Mouse (Mus musculus): ENCODE results near the gene Kcnc1. TPM values are rescaled to one million over a fixed set of nuclear protein-coding genes. Genes with fewer than 3 reads are reported as not detected.

Kcnc1 gene
- polyA plus RNA-seq, 1 experiment from 2014 or later = 0.03 TPM

DNA sequence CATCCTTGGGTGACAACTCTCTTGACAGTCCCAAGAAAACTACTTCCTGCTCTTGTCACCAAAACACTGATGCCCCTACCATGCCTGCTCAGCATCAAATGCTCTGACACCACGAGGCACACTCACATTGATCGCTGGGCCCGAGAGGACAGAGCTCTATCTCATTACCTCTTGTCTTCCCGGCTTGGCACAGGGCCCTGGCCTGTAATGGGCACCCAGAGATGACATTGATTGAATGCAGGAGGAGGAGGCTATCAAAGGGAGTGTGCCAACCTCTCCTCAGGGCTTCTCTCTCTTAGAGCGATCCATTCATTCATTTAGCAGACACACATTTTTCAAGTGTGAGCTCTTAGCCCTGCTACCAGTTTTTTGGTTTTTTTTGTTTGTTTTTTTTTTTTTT, 79.2 kb downstream of the Kcnc1 start:
- 85% methylated on average over 5 of the region's 5 CpGs for WGBS
- no peaks in the 10 kb centered on the region for H3K27me3 ChIP-seq (ENCODE audit: low read depth, poor library complexity, severe bottlenecking)
- H3K9me3 ChIP-seq (replicated peaks) = no peaks in the 10 kb centered on the region
- DNase-seq (ENCODE audit: low spot score) = no peak
- H3K36me3 ChIP-seq = no peaks in the 10 kb centered on the region
- peaks cover 9% of the 10 kb centered on the region; the same call in 1 of the 2 replicates for H3K4me1 ChIP-seq
- H3K4me3 ChIP-seq = no peak overlapping the region
- H3K27ac ChIP-seq = no peak overlapping the region

DNA sequence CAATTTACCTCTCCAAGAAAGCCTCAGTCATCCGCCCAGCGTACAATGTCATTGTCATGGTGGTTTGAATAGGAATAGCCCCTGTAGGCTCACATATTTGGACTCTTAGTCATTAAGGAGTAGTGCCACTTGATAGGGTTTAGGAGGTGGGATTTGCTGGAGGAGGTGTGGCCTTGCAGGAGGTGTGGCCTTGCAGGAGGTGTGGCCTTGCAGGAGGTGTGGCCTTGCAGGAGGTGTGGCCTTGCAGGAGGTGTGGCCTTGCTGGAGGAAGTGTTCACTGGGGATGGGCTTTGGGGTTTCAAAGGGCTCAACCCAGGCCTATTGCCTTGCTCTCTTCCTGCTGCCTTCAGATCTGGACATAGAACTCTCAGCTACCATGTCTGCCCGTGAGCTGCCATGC, 81.2 kb downstream of the Kcnc1 start:
- H3K27ac ChIP-seq = no peak overlapping the region
- H3K27me3 ChIP-seq (ENCODE audit: low read depth, poor library complexity, severe bottlenecking) = no peaks in the 10 kb centered on the region
- H3K4me1 ChIP-seq = peaks cover 18% of the 10 kb centered on the region
- DNase-seq (ENCODE audit: low spot score) = no peak
- no peaks in the 10 kb centered on the region for H3K36me3 ChIP-seq
- H3K9me3 ChIP-seq (replicated peaks) = no peaks in the 10 kb centered on the region
- WGBS = 92% methylated on average over 3 of the region's 3 CpGs
- H3K4me3 ChIP-seq = no peak overlapping the region

DNA sequence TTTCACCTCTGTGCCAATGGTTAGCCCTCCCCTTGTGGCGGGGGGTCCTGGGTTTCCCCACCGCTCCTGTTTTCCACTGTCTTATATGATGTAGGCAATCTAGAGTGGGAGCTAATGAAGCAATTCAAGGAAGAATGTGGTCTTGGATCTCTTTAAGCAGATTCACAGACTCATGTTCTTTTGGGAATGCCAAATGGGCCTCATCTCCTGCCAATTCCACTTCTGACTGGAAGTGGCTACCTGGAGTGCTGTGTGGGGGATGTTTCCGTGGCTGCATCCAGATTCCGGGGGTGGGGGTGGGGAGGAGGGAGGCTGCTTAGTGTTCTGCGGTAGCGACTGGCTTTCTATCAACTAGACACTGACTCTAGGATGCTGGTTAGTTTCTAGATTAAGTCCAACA, 83.5 kb downstream of the Kcnc1 start:
- DNase-seq (ENCODE audit: low spot score) = no peak
- 66% methylated on average over 6 of the region's 6 CpGs for WGBS
- Histone ChIP-seq H3K27me3 (ENCODE audit: low read depth, poor library complexity, severe bottlenecking) (no peaks in the 10 kb centered on the region), H3K9me3 (replicated peaks) (no peaks in the 10 kb centered on the region), H3K4me3 (no peak overlapping the region), H3K4me1 (peaks cover 12% of the 10 kb centered on the region), H3K27ac (no peak overlapping the region), H3K36me3 (no peaks in the 10 kb centered on the region)

DNA sequence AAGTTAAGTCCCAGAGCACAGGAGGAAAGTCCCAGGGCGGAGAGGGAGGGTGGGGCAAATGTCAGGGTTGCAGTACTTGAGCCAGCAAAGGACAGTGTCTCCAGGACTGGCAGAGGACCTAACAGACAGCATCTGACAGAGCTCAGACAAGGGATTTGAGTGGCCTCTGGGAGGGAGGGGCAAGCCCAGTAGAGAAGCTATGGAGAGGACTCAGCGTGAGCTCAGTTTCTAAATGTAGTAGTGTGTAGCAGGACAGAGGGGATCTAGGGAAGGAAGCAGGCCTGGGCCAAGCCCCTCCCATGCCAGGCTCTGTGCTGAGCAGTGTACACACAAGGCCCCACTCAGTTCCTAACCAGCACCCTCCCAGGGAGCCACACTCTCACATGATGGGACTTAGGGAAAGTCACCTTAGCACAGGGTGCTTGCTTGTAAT, 85.8 kb downstream of the Kcnc1 start:
- Histone ChIP-seq H3K36me3 (no peaks in the 10 kb centered on the region), H3K27ac (no peak overlapping the region), H3K4me1 (peaks cover 12% of the 10 kb centered on the region), H3K9me3 (replicated peaks) (no peaks in the 10 kb centered on the region), H3K27me3 (ENCODE audit: low read depth, poor library complexity, severe bottlenecking) (no peaks in the 10 kb centered on the region), H3K4me3 (no peak overlapping the region)
- WGBS = 71% methylated on average over 2 of the region's 2 CpGs
- DNase-seq (ENCODE audit: low spot score) = no peak

DNA sequence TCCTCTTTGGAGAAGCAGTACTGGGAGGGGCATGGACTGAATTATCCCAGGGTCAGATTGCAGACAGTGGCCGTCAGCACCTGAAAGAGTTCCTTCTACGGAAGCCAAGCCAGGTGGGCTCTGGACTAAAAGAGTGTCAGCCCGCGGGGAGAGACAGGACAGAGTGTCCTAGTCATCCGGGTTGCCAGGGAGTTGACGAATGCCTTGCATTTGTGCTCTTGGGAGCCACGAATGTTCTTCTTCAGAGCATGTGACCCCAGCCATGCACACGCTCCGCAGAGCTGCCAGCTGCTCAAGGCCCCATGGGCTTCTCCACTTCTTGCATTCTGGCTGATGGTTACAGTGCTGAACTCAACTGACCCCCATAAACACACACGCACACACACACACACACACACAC, 86.8 kb downstream of the Kcnc1 start:
- no peak overlapping the region for H3K27ac ChIP-seq
- H3K9me3 ChIP-seq (replicated peaks) = no peaks in the 10 kb centered on the region
- no peak overlapping the region for H3K4me3 ChIP-seq
- 70% methylated on average over 10 of the region's 10 CpGs for WGBS
- H3K36me3 ChIP-seq = no peaks in the 10 kb centered on the region
- DNase-seq (ENCODE audit: low spot score) = no peak
- H3K4me1 ChIP-seq = peaks cover 12% of the 10 kb centered on the region
- H3K27me3 ChIP-seq (ENCODE audit: low read depth, poor library complexity, severe bottlenecking) = no peaks in the 10 kb centered on the region

DNA sequence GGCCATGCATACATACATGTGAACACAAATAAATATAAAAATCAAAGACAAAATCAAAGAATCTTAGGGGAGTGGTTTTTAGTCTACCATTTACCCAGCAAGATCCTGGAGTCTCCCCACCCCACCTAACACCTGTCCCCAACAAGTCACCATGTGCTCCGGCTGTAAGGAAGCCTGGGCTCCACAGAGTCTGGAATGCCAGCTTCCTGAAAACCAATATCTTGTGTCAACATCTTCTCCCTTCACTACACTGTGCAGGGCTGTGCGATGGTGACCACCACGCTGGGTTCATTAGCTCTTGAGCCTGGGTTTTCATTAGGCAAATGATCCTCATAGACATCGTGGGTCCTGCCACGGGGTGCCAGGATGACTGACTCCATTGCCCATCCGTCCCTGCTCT, 87.9 kb downstream of the Kcnc1 start:
- 88% methylated on average over 6 of the region's 6 CpGs for WGBS
- DNase-seq (ENCODE audit: low spot score) = no peak
- no peaks in the 10 kb centered on the region for H3K9me3 ChIP-seq (replicated peaks)
- no peak overlapping the region for H3K4me3 ChIP-seq
- no peaks in the 10 kb centered on the region for H3K27me3 ChIP-seq (ENCODE audit: low read depth, poor library complexity, severe bottlenecking)
- H3K4me1 ChIP-seq = peaks cover 12% of the 10 kb centered on the region
- H3K27ac ChIP-seq = no peak overlapping the region
- no peaks in the 10 kb centered on the region for H3K36me3 ChIP-seq

DNA sequence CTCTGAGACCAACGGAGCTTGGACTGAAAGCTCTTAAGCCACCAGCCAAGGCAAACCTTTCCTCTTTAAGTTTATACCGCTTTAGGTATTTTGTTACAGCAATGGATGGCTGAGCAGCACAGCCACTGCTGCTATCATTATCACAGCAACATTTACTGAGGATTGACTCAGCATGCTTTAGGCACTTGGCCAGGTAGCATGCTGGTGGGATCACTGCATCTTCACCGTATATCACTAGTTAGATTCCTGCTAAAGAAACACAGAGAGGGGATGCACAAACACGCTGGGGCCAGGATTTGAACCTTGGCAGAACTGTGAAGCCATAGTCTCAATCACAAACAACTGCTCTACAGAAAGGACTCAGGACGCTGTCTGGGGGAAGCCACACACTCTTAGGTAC, 90.5 kb downstream of the Kcnc1 start:
- no peak overlapping the region for H3K27ac ChIP-seq
- WGBS = 88% methylated on average over 5 of the region's 5 CpGs
- H3K4me1 ChIP-seq = peaks cover 7% of the 10 kb centered on the region
- no peak for DNase-seq (ENCODE audit: low spot score)
- H3K4me3 ChIP-seq = no peak overlapping the region
- no peaks in the 10 kb centered on the region for H3K36me3 ChIP-seq
- H3K27me3 ChIP-seq (ENCODE audit: low read depth, poor library complexity, severe bottlenecking) = no peaks in the 10 kb centered on the region
- H3K9me3 ChIP-seq (replicated peaks) = no peaks in the 10 kb centered on the region

DNA sequence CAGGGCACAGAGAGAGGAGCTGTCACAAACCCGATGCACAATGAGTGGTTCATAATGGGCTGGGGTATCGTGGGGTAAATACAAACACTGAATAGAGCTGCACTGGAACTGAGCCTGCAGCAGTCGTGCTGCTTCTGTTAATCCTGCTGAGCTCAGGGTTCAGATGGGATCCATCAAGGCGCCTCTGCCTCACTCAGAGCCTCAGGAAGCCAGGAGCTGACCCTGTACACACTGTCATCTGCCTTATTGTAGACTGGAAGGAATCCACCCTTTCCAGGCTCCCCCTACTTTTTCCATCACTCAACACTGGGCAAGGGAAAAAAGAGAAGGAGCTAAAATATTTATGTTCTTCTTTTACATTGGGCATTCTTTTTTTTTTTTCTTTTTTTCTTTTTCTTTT, 91.1 kb downstream of the Kcnc1 start:
- no peak overlapping the region for H3K27ac ChIP-seq
- DNase-seq (ENCODE audit: low spot score) = no peak
- no peaks in the 10 kb centered on the region for H3K27me3 ChIP-seq (ENCODE audit: low read depth, poor library complexity, severe bottlenecking)
- WGBS = 77% methylated on average over 4 of the region's 4 CpGs
- H3K4me3 ChIP-seq = no peak overlapping the region
- no peaks in the 10 kb centered on the region for H3K9me3 ChIP-seq (replicated peaks)
- H3K4me1 ChIP-seq = peaks cover under 1% of the 10 kb centered on the region; the same call in 1 of the 2 replicates
- H3K36me3 ChIP-seq = no peaks in the 10 kb centered on the region

Other genes with a start within 250 kb of the Kcnc1 start
- 0.40 and 0.74 TPM in 2 replicates for gene Abcc8, start 216.5 kb upstream of the Kcnc1 start, polyA plus RNA-seq (2016; fragmentation: Nextera tagmentation; extraction: Ambion mirVana)
- gene Ush1c, start 158.0 kb upstream of the Kcnc1 start, polyA plus RNA-seq (2016; fragmentation: Nextera tagmentation; extraction: Ambion mirVana) = 5.2 and 5.9 TPM in 2 replicates
- 0.01 TPM in 1 of 2 replicates, not detected in the other for gene Otog, start 155.5 kb upstream of the Kcnc1 start, polyA plus RNA-seq (2016; fragmentation: Nextera tagmentation; extraction: Ambion mirVana)
- 1.3 and 13.8 TPM in 2 replicates for gene Myod1, start 20.0 kb upstream of the Kcnc1 start, polyA plus RNA-seq (2016; fragmentation: Nextera tagmentation; extraction: Ambion mirVana)
- 12.1 and 12.7 TPM in 2 replicates for gene Sergef, start 243.3 kb downstream of the Kcnc1 start, polyA plus RNA-seq (2016; fragmentation: Nextera tagmentation; extraction: Ambion mirVana)